Mouse (Mus musculus) midbrain, embryonic 12.5 days (tissue): Measurements from ENCODE around the gene 2900011O08Rik. TPM values are rescaled to one million over a fixed set of nuclear protein-coding genes. Genes with fewer than 3 reads are reported as not detected.

Source experiments
- ATAC-seq: fragments of 200-750 bp; cut with Nextera tagmentation; 2 replicates; pipeline ENCODE4 v1.8.0; 2017; ENCODE audit warnings: low read depth, moderate TSS enrichment, moderate library complexity; ENCODE audit not compliant: low FRiP score
- H3K27ac ChIP-seq: fragments of 300-500 bp; sonication (generic); replicated peaks from 2 replicates; pipeline ENCODE4 v1.5.1; 2016; ENCODE audit warnings: mild to moderate bottlenecking
- H3K27me3 ChIP-seq: fragments of 300-500 bp; sonication (generic); 2 replicates; pipeline ENCODE4 v1.6.1; 2016; ENCODE audit warnings: mild to moderate bottlenecking
- H3K36me3 ChIP-seq: fragments of 300-500 bp; sonication (generic); 2 replicates; pipeline ENCODE4 v1.6.1; 2016
- H3K4me1 ChIP-seq: fragments of 300-500 bp; sonication (generic); 2 replicates; pipeline ENCODE4 v1.6.1; 2016
- H3K4me2 ChIP-seq: fragments of 300-500 bp; sonication (generic); replicated peaks from 2 replicates; pipeline ENCODE4 v1.6.1; 2016; ENCODE audit warnings: mild to moderate bottlenecking, moderate library complexity
- H3K4me3 ChIP-seq: fragments of 300-500 bp; sonication (generic); 2 replicates; pipeline ENCODE4 v1.5.1; 2016; ENCODE audit warnings: mild to moderate bottlenecking
- H3K9ac ChIP-seq: fragments of 300-500 bp; sonication (generic); replicated peaks from 2 replicates; pipeline ENCODE4 v1.6.1; 2016; ENCODE audit warnings: mild to moderate bottlenecking, moderate library complexity
- H3K9me3 ChIP-seq: fragments of 300-500 bp; sonication (generic); 2 replicates; pipeline ENCODE4 v1.6.1; 2016; ENCODE audit warnings: mild to moderate bottlenecking
- WGBS: fragments of 180-500 bp; shearing (Covaris S2); methylation state at CpG from one replicate; pipeline ENCODE4 v1.1.7; 2016; 5-methylcytosine and 5-hydroxymethylcytosine counted together
- polyA plus RNA-seq: library from polyadenylated mRNA; unstranded; fragments of >200 nt; fragmentation: Nextera tagmentation; extraction: Ambion mirVana; gene quantifications from 2 replicates; pipeline ENCODE4 v1.2.1, GENCODE M21; 2016

Gene 2900011O08Rik
- polyA plus RNA-seq: 40.8 and 43.4 TPM in 2 replicates

- Histone ChIP-seq H3K9me3 (no peaks in the 10 kb centered on the region), H3K4me1 (peaks cover 7% of the 10 kb centered on the region), H3K4me3 (peak within 1 kb of the TSS; percentile 62), H3K4me2 (peak within 1 kb of the TSS; percentile 65), H3K9ac (peak within 1 kb of the TSS; percentile 82), H3K36me3 (no peaks in the 10 kb centered on the region), H3K27ac (peak within 1 kb of the TSS; percentile 84), H3K27me3 (no peaks in the 10 kb centered on the region)
- ATAC-seq: peak; percentile 82
- 1% methylated on average over 31 of the region's 31 CpGs for WGBS
Observed at GRCm38 (mm10) chr16:13986574-13987478, at the start of gene 2900011O08Rik, which contains the start of gene Ifitm7. 2900011O08Rik (plus strand) TSS chr16:13986604. Ifitm7 (minus strand) TSS chr16:13986888.

GRCm38 (mm10) chr16:13940139-13940846 is 46.1 kb upstream of the 2900011O08Rik start:
- Histone ChIP-seq H3K36me3 (no peaks in the 10 kb centered on the region), H3K27me3 (peaks cover 24% of the 10 kb centered on the region), H3K9me3 (no peaks in the 10 kb centered on the region), H3K27ac (no peak overlapping the region), H3K4me1 (peaks cover 12% of the 10 kb centered on the region), H3K9ac (peak overlapping the region; percentile 69), H3K4me3 (peak overlapping the region; percentile 65), H3K4me2 (peak overlapping the region; percentile 99)
- 4% methylated on average over 28 of the region's 28 CpGs for WGBS
- peak; percentile 98 for ATAC-seq

- Histone ChIP-seq H3K9me3 (no peaks in the 10 kb centered on the region), H3K27ac (no peak overlapping the region), H3K36me3 (no peaks in the 10 kb centered on the region), H3K4me1 (peaks cover 12% of the 10 kb centered on the region), H3K4me2 (peak overlapping the region; percentile 99), H3K27me3 (peaks cover 24% of the 10 kb centered on the region), H3K9ac (peak overlapping the region; percentile 69), H3K4me3 (peak overlapping the region; percentile 65)
- peak; percentile 81 for ATAC-seq
- WGBS: 3% methylated on average over 32 of the region's 34 CpGs
Observed at GRCm38 (mm10) chr16:13940847-13941395, 45.5 kb upstream of the 2900011O08Rik start.

GRCm38 (mm10) chr16:13944178-13944577 is 42.2 kb upstream of the 2900011O08Rik start:
- Histone ChIP-seq H3K27ac (no peak overlapping the region), H3K9ac (no peak overlapping the region), H3K4me1 (peaks cover 12% of the 10 kb centered on the region), H3K27me3 (peaks cover 23% of the 10 kb centered on the region), H3K36me3 (no peaks in the 10 kb centered on the region), H3K4me2 (no peak overlapping the region), H3K9me3 (no peaks in the 10 kb centered on the region), H3K4me3 (no peak overlapping the region)
- WGBS: 76% methylated on average over 4 of the region's 4 CpGs
- no peak for ATAC-seq

- WGBS: 88% methylated on average over 5 of the region's 5 CpGs
- Histone ChIP-seq H3K9me3 (no peaks in the 10 kb centered on the region), H3K27me3 (peaks cover 22% of the 10 kb centered on the region), H3K4me2 (no peak overlapping the region), H3K9ac (no peak overlapping the region), H3K4me1 (peaks cover 12% of the 10 kb centered on the region), H3K4me3 (no peak overlapping the region), H3K27ac (no peak overlapping the region), H3K36me3 (no peaks in the 10 kb centered on the region)
- no peak for ATAC-seq
Observed at GRCm38 (mm10) chr16:13944752-13945151, 41.7 kb upstream of the 2900011O08Rik start.

- Histone ChIP-seq H3K4me2 (no peak overlapping the region), H3K4me1 (peaks cover 11% of the 10 kb centered on the region), H3K27me3 (peaks cover 22% of the 10 kb centered on the region), H3K4me3 (no peak overlapping the region), H3K36me3 (no peaks in the 10 kb centered on the region), H3K27ac (no peak overlapping the region), H3K9ac (no peak overlapping the region), H3K9me3 (no peaks in the 10 kb centered on the region)
- 78% methylated on average over 4 of the region's 4 CpGs for WGBS
- ATAC-seq: no peak
Observed at GRCm38 (mm10) chr16:13945153-13945552, 41.3 kb upstream of the 2900011O08Rik start.

- no peaks in the 10 kb centered on the region for H3K9me3 ChIP-seq
- no peak overlapping the region for H3K27ac ChIP-seq
- H3K9ac ChIP-seq: no peak overlapping the region
- H3K4me1 ChIP-seq: peaks cover 2% of the 10 kb centered on the region
- H3K4me3 ChIP-seq: no peak overlapping the region
- no peak overlapping the region for H3K4me2 ChIP-seq
- no peak for ATAC-seq
- peaks cover 13% of the 10 kb centered on the region for H3K27me3 ChIP-seq
- no peaks in the 10 kb centered on the region for H3K36me3 ChIP-seq
- 84% methylated on average over 1 of the region's 1 CpGs for WGBS
Observed at GRCm38 (mm10) chr16:13946306-13946705, 40.1 kb upstream of the 2900011O08Rik start.

GRCm38 (mm10) chr16:13951245-13951644 is 35.2 kb upstream of the 2900011O08Rik start:
- no peak overlapping the region for H3K4me2 ChIP-seq
- no peak overlapping the region for H3K9ac ChIP-seq
- 75% methylated on average over 3 of the region's 3 CpGs for WGBS
- H3K36me3 ChIP-seq: no peaks in the 10 kb centered on the region
- no peaks in the 10 kb centered on the region for H3K9me3 ChIP-seq
- H3K4me1 ChIP-seq: no peaks in the 10 kb centered on the region
- H3K27me3 ChIP-seq: no peaks in the 10 kb centered on the region
- no peak for ATAC-seq
- H3K4me3 ChIP-seq: no peak overlapping the region
- H3K27ac ChIP-seq: no peak overlapping the region

- Histone ChIP-seq H3K27me3 (no peaks in the 10 kb centered on the region), H3K27ac (no peak overlapping the region)
- no peak for ATAC-seq
Observed at GRCm38 (mm10) chr16:13962053-13962452, 24.4 kb upstream of the 2900011O08Rik start.

GRCm38 (mm10) chr16:13969096-13969495 is 17.3 kb upstream of the 2900011O08Rik start:
- Histone ChIP-seq H3K27me3 (no peaks in the 10 kb centered on the region), H3K4me3 (no peak overlapping the region), H3K4me1 (no peaks in the 10 kb centered on the region), H3K4me2 (no peak overlapping the region), H3K36me3 (no peaks in the 10 kb centered on the region), H3K9ac (no peak overlapping the region), H3K9me3 (no peaks in the 10 kb centered on the region), H3K27ac (no peak overlapping the region)
- ATAC-seq: no peak
- 96% methylated on average over 1 of the region's 1 CpGs for WGBS

More at GRCm38 (mm10) chr16:13962053-13962452, 24.4 kb upstream of the 2900011O08Rik start:
- H3K9me3 ChIP-seq: no peaks in the 10 kb centered on the region
- H3K36me3 ChIP-seq: no peaks in the 10 kb centered on the region
- 28% methylated on average over 1 of the region's 1 CpGs for WGBS
- H3K4me3 ChIP-seq: no peak overlapping the region
- H3K4me2 ChIP-seq: no peak overlapping the region
- H3K4me1 ChIP-seq: no peaks in the 10 kb centered on the region
- H3K9ac ChIP-seq: no peak overlapping the region

- Histone ChIP-seq H3K36me3 (no peaks in the 10 kb centered on the region), H3K4me2 (no peak overlapping the region), H3K9me3 (no peaks in the 10 kb centered on the region), H3K4me3 (no peak overlapping the region), H3K27ac (no peak overlapping the region), H3K4me1 (no peaks in the 10 kb centered on the region), H3K9ac (no peak overlapping the region), H3K27me3 (no peaks in the 10 kb centered on the region)
- WGBS: 95% methylated on average over 8 of the region's 8 CpGs
- no peak for ATAC-seq
Observed at GRCm38 (mm10) chr16:13972051-13972450, 14.4 kb upstream of the 2900011O08Rik start.
